Mouse (Mus musculus) ES-Bruce4 (cell line): ENCODE data around the gene Tmem43. TPM values are rescaled to one million over a fixed set of nuclear protein-coding genes. Genes with fewer than 3 reads are reported as not detected.
A peak's percentile ranks its signal among the peaks of the same experiment; 100 is the strongest.
"Not testable (repeated sequence)": the region's sequence is repeated elsewhere in the genome, so short reads cannot be mapped to it uniquely, and the experiment has no call there.

Source experiments
- H3K27ac ChIP-seq: 2 replicates; pipeline ENCODE4 v1.5.1; 2012; ENCODE audit warnings: low read length, inconsistent platforms; ENCODE audit not compliant: insufficient read depth
- H3K27me3 ChIP-seq: 2 replicates; pipeline ENCODE4 v1.6.1; 2012; ENCODE audit warnings: mild to moderate bottlenecking, low read length, inconsistent platforms; ENCODE audit not compliant: control insufficient read depth, poor library complexity, insufficient read depth, severe bottlenecking
- H3K36me3 ChIP-seq: 2 replicates; pipeline ENCODE4 v1.6.1; 2012; ENCODE audit warnings: inconsistent platforms, mild to moderate bottlenecking, low read length, moderate library complexity; ENCODE audit not compliant: control insufficient read depth, poor library complexity, insufficient read depth, severe bottlenecking
- H3K4me1 ChIP-seq: one replicate; pipeline ENCODE4 v1.8.1; 2011; ENCODE audit warnings: low read length; ENCODE audit not compliant: control insufficient read depth, insufficient read depth
- H3K4me3 ChIP-seq: 2 replicates; pipeline ENCODE4 v1.5.1; 2011; ENCODE audit warnings: low read depth, mild to moderate bottlenecking, low read length
- H3K9ac ChIP-seq: 2 replicates; pipeline ENCODE4 v1.6.1; 2012; ENCODE audit warnings: low read depth, mild to moderate bottlenecking, inconsistent platforms; ENCODE audit not compliant: poor library complexity, severe bottlenecking
- H3K9me3 ChIP-seq: replicated peaks from 2 replicates; pipeline ENCODE4 v1.6.1; 2012; ENCODE audit warnings: mild to moderate bottlenecking, low read length, inconsistent platforms; ENCODE audit not compliant: control insufficient read depth, poor library complexity, insufficient read depth, severe bottlenecking
- CTCF ChIP-seq: IDR thresholded peaks from one replicate; pipeline ENCODE4 v1.8.1; 2011; ENCODE audit warnings: low read depth, low read length
- EP300 ChIP-seq: IDR thresholded peaks from 2 replicates; pipeline ENCODE4 v1.6.1; 2011; ENCODE audit warnings: low read depth, low read length; ENCODE audit not compliant: insufficient read depth
- POLR2A ChIP-seq: IDR thresholded peaks from one replicate; pipeline ENCODE4 v1.8.1; 2011; ENCODE audit warnings: low read length; ENCODE audit not compliant: insufficient read depth
- polyA plus RNA-seq: library from polyadenylated mRNA; stranded (reverse); fragments of >200 nt; gene quantifications from 2 replicates; pipeline ENCODE4 v1.2.4, GENCODE M21; 2011; ENCODE audit warnings: low read depth; ENCODE audit not compliant: missing spikeins, insufficient read depth, insufficient read length

Tmem43 gene
- polyA plus RNA-seq, 1 experiment = 55.3 TPM

DNA sequence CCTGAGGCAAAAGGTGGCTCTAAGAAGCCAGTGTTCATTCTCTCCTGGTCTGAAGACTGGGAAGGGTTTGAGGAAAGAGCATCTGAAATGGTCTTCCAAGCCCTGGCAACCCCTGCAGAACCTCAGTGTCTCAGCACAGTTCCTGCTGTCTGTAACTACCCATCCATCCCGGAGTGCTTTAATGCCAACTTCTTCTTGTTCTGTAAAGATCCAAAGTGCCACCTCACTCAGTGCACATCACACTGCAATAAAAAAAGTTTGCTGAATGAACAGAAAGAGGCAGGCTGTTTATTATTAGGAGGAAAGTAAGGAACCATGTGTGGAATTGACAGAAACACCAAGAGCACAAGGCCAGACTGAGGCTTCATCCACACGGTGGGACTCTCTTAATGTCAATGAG is 2.8 kb upstream of the Tmem43 start:
- peaks cover 7% of the 10 kb centered on the region for H3K4me1 ChIP-seq
- no peak overlapping the region for H3K9ac ChIP-seq
- H3K4me3 ChIP-seq = no peak overlapping the region
- H3K36me3 ChIP-seq = peaks cover 21% of the 10 kb centered on the region
- no peaks in the 10 kb centered on the region for H3K9me3 ChIP-seq
- no peaks in the 10 kb centered on the region for H3K27me3 ChIP-seq
- H3K27ac ChIP-seq = no peak overlapping the region
- TF ChIP-seq EP300 (no peak), CTCF (no peak), POLR2A (no peak)

DNA sequence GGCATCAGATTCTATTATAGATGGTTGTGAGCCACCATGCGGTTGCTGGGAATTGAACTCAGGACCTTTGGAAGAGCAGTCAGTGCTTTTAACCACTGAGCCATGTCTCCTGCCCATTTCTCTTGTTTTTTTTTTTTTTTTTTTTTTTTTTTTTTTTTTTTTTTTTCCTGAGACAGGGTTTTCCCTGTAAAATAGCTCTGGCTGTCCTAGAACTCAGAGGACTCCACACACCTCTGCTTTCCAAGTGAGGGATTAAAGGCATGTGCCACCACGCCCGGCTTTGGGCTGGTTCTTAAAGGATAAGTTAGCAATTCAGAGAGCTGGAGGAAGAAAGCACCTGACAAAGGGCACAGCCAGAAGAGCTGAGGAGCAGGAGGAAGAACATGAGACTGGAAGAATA is 2.1 kb upstream of the Tmem43 start:
- H3K4me1 ChIP-seq, H3K27me3 ChIP-seq, H3K27ac ChIP-seq, H3K9me3 ChIP-seq: not testable (repeated sequence)
- Histone ChIP-seq H3K9ac (peak overlapping the region; percentile 86), H3K4me3 (peak overlapping the region; percentile 22; the same call in 1 of the 2 replicates), H3K36me3 (peaks cover 14% of the 10 kb centered on the region)

GRCm38 (mm10) chr6:91472319-91472718 is 1.2 kb upstream of the Tmem43 start:
- peak overlapping the region; percentile 78 for H3K4me3 ChIP-seq
- peaks cover 6% of the 10 kb centered on the region for H3K36me3 ChIP-seq
- peak overlapping the region; percentile 10; the same call in 1 of the 2 replicates for H3K27ac ChIP-seq
- peaks cover 7% of the 10 kb centered on the region for H3K4me1 ChIP-seq
- H3K27me3 ChIP-seq = no peaks in the 10 kb centered on the region
- peak overlapping the region; percentile 86 for H3K9ac ChIP-seq
- TF ChIP-seq POLR2A = no peak
- no peak for TF ChIP-seq EP300
- TF ChIP-seq CTCF = no peak
- H3K9me3 ChIP-seq = no peaks in the 10 kb centered on the region

DNA sequence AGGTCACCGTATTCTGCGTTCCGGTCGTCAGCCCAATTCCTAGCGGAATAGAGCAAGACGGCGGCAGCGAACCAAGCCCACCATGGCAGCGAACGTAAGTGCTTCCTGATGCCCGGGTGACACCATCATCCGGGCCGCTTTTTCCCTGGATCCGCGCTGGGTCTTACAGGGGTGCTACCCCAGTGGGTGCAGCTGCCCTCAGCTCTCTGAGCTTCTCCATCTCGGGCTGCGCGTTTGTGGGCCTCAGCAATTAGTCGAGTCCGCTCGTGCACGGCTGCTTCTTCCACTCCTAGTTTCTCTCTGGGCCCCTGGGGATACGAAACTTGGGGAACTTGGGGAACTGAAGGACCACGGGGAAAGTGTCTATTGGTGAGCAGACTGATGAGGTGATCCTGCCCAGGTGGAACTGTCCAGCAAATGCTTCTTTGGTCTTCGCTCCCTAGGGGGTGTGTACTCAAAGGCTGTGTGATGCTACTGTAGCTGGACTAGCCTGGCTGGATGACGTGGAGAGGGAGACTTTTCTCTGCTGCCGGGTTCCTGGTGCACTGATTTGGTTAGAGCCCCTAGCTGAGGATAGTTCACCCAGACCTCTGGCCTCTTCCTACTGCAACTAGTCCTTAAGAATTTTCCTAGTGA is 420 bp downstream of the Tmem43 start:
- Histone ChIP-seq H3K27me3 (no peaks in the 10 kb centered on the region), H3K4me1 (peaks cover 3% of the 10 kb centered on the region), H3K4me3 (peak overlapping the region; percentile 71), H3K9me3 (no peaks in the 10 kb centered on the region), H3K27ac (no peak overlapping the region), H3K9ac (peak overlapping the region; percentile 20), H3K36me3 (no peaks in the 10 kb centered on the region; the same call in none of the 2 replicates)
- TF ChIP-seq CTCF = no peak
- TF ChIP-seq EP300 = no peak
- TF ChIP-seq POLR2A = no peak

- H3K9ac ChIP-seq = 0 out of 2 replicates have a peak overlapping the region, but pooled peaks have one; percentile 20
- no peak for TF ChIP-seq EP300
- no peak for TF ChIP-seq CTCF
- TF ChIP-seq POLR2A = no peak
- H3K27me3 ChIP-seq = no peaks in the 10 kb centered on the region
- H3K36me3 ChIP-seq = peaks cover under 1% of the 10 kb centered on the region
- H3K9me3 ChIP-seq = no peaks in the 10 kb centered on the region
- H3K27ac ChIP-seq = no peak overlapping the region
- peaks cover 3% of the 10 kb centered on the region for H3K4me1 ChIP-seq
- H3K4me3 ChIP-seq = peak overlapping the region; percentile 71
These were observed 1.1 kb downstream of the Tmem43 start for GRCm38 (mm10) chr6:91474441-91475190.

DNA sequence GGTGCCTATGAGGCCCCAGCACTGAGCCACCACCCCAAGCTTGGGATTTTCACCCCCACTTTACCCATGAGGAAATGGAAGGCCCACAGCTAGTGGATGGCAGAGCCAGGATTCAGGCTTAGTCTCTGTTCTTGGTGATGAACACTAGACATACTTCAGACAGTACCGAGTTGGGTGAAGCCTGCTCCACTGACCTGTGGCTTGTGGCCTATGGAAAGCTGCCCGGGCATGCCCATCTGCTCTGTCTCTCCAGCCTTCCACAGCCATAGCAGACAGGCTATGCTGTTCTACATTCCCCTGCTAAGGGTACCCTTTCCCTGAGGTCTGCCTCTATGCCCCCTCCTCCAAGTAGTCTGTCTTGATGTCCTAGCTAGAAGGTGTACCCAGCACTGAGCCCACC is 3.0 kb downstream of the Tmem43 start:
- TF ChIP-seq EP300 (peak; percentile 38; the same call in 1 of the 2 replicates), CTCF (no peak)
- H3K4me3 ChIP-seq = no peak overlapping the region
- no peaks in the 10 kb centered on the region for H3K9me3 ChIP-seq
- peak overlapping the region; percentile 8; the same call in 1 of the 2 replicates for H3K9ac ChIP-seq
- H3K27ac ChIP-seq = no peak overlapping the region
- H3K4me1 ChIP-seq = peaks cover 3% of the 10 kb centered on the region
- no peaks in the 10 kb centered on the region for H3K27me3 ChIP-seq
- H3K36me3 ChIP-seq = peaks cover 3% of the 10 kb centered on the region
